In genomic region chr4:153831251-153831650, GRCm38 (mm10) we compare ENCODE assay signal across 4 mouse cellular contexts.
DNase-seq lines count a peak whose midpoint lies in the region; TF ChIP-seq lines count a peak whose summit lies in the region.
"Not testable (repeated sequence)": the region's sequence is repeated elsewhere in the genome, so short reads cannot be mapped to it uniquely, and the experiment has no call there.

No protein-coding gene starts in this region.

- in situ Hi-C loops in ES-E14 (cut with MboI; ENCODE audit: low sequenced_read_pairs in 2 of 2, unreplicated experiment in 2 of 2): not testable (repeated sequence)

- H3K4me1 ChIP-seq in E14TG2a.4 (replicated peaks; ENCODE audit: low read depth, low read length) (peaks cover 82% of the 10 kb centered on the region), ES-E14 (ENCODE audit: control insufficient read depth in 2 of 2, insufficient read depth in 2 of 2, low read length in 2 of 2, poor library complexity in 1 of 2) (peaks cover 3 to 38% of the 10 kb centered on the region in 2 experiments; a peak in 3 of 4 replicates)

- peak overlapping the region; percentile 94; the same call in 1 of the 2 replicates for H3K27ac ChIP-seq in ES-E14 (ENCODE audit: insufficient read depth, low read depth, low read length, poor library complexity, severe bottlenecking)

- H3K27me3 ChIP-seq in E14TG2a.4 (ENCODE audit: insufficient read depth, low read length): peaks cover 57% of the 10 kb centered on the region

- peak overlapping the region; percentile 50; the same call in 1 of the 2 replicates for H3K9ac ChIP-seq in ES-E14 (ENCODE audit: insufficient read depth, low read depth, low read length, poor library complexity, severe bottlenecking)

- not testable (repeated sequence) for TF ChIP-seq CTCF in E14TG2a.4 (conservative IDR thresholded peaks at IDR 0.05; ENCODE audit: low read length)

- H3K9me3 ChIP-seq in E14TG2a.4 (ENCODE audit: low read length); ES-E14 (ENCODE audit: control insufficient read depth, insufficient read depth, low read depth, low read length): not testable (repeated sequence)

- peak overlapping the region; percentile 52 for H3K4me3 ChIP-seq in E14TG2a.4 (replicated peaks; ENCODE audit: low read length)
- peak overlapping the region in 1 of 2 experiments; percentile 7; a peak in 1 of 4 replicates for H3K4me3 ChIP-seq in ES-E14 (ENCODE audit: insufficient read depth in 1 of 2, low read depth in 1 of 2, low read length in 2 of 2, poor library complexity in 1 of 2, severe bottlenecking in 1 of 2)

- not testable (repeated sequence) for H3K36me3 ChIP-seq in E14TG2a.4 (ENCODE audit: insufficient read depth, low read length); ES-E14 (ENCODE audit: control insufficient read depth, insufficient read depth, low read length, poor library complexity, severe bottlenecking)

- peak; percentile 33 for DNase-seq in ES-CJ7 (ENCODE audit: low read depth, low spot score)
- not testable (repeated sequence) for DNase-seq in ES-E14 (ENCODE audit: low read depth, low spot score)
- DNase-seq in R1 (ENCODE audit: low read depth, low spot score): peak; percentile 93
